Mouse (Mus musculus): Measurements from ENCODE around the gene Erbin.

- TF ChIP-seq CTCF (IDR thresholded peaks at IDR 0.05; ENCODE audit: extremely low read depth, insufficient read length, insufficient replicate concordance, low read depth, low read length), result no peak
- peak; percentile 18; the same call in 1 of the 2 replicates for TF ChIP-seq POLR2A (IDR thresholded peaks at IDR 0.05; ENCODE audit: low read depth, low read length)
These were observed at the start of gene Erbin for GRCm38 (mm10) chr13:103920261-103920932.
